Mouse (Mus musculus): ENCODE measurements around the gene Camk2b. TPM values are rescaled to one million over a fixed set of nuclear protein-coding genes. Genes with fewer than 3 reads are reported as not detected.

Gene Camk2b
- total RNA-seq, 2 experiments from 2014 or later: 1,149 to 1,215 TPM

- DNase-seq (ENCODE audit: low spot score in 2 of 2): no peak
- TF ChIP-seq CTCF (conservative IDR thresholded peaks at IDR 0.05): no peak
- Histone ChIP-seq H3K27ac (no peak overlapping the region), H3K4me3 (no peak overlapping the region)
Measured at GRCm38 (mm10) chr11:5924699-5925098, 141.5 kb downstream of the Camk2b start.

GRCm38 (mm10) chr11:5920323-5920960 lies 145.7 kb downstream of the Camk2b start:
- TF ChIP-seq CTCF (conservative IDR thresholded peaks at IDR 0.05): no peak
- Histone ChIP-seq H3K27ac (no peak overlapping the region), H3K4me3 (no peak overlapping the region)
- no peak for DNase-seq (ENCODE audit: low spot score in 2 of 2)

Other genes with a start within 250 kb of the Camk2b start
- gene Polm, start 228.3 kb downstream of the Camk2b start, total RNA-seq (2021): 10 to 100 TPM; 14.1 to 15.5 TPM
- 1 to 10 TPM; 6.2 to 9.1 TPM for gene Aebp1, start 204.4 kb downstream of the Camk2b start, total RNA-seq (2021)
- gene Pold2, start 188.1 kb downstream of the Camk2b start, total RNA-seq (2021): 10 to 100 TPM; 19.8 to 23.2 TPM
- gene Myl7, start 167.6 kb downstream of the Camk2b start, total RNA-seq (2021): not detected
- 1 to 10 TPM; 2.4 to 3.3 TPM for gene Gck, start 116.3 kb downstream of the Camk2b start, total RNA-seq (2021)
- gene Ykt6, start 110.7 kb downstream of the Camk2b start, total RNA-seq (2021): 10 to 100 TPM; 63.4 to 71.4 TPM
- under 1 TPM in 1 of 2 experiments, not detected in 1; 0.31 TPM for gene A730071L15Rik, start 133.7 kb upstream of the Camk2b start, total RNA-seq (2021)
- gene Nudcd3, start 134.1 kb upstream of the Camk2b start, total RNA-seq (2021): 100 to 1,000 TPM; 117 to 118 TPM
- gene Npc1l1, start 163.8 kb upstream of the Camk2b start, total RNA-seq (2021): under 1 TPM; 0.27 to 0.51 TPM
- gene Ddx56, start 201.4 kb upstream of the Camk2b start, total RNA-seq (2021): 10 to 100 TPM; 40.1 to 48.8 TPM
- gene Tmed4, start 208.5 kb upstream of the Camk2b start, total RNA-seq (2021): 100 to 1,000 TPM in 1 of 2 experiments, 10 to 100 TPM in 1; 98.7 to 104 TPM
- gene Ogdh, start 225.3 kb upstream of the Camk2b start, total RNA-seq (2021): 100 to 1,000 TPM; 214 to 221 TPM

All from layer of hippocampus, adult 2 months (tissue).